Mouse (Mus musculus) layer of hippocampus, adult 9-11 months (tissue): ENCODE results near the gene Krtap4-13.
"Not testable (repeated sequence)": the region's sequence is repeated elsewhere in the genome, so short reads cannot be mapped to it uniquely, and the experiment has no call there.

Source experiments
- DNase-seq: peaks from one replicate; pipeline ENCODE4 v3.0.0; 2022

Gene Krtap4-13

GRCm38 (mm10) chr11:99809792-99810191, at the start of gene Krtap4-13:
Gene Krtap4-13 (minus strand): TSS chr11:99809892.
- not testable (repeated sequence) for DNase-seq

DNA sequence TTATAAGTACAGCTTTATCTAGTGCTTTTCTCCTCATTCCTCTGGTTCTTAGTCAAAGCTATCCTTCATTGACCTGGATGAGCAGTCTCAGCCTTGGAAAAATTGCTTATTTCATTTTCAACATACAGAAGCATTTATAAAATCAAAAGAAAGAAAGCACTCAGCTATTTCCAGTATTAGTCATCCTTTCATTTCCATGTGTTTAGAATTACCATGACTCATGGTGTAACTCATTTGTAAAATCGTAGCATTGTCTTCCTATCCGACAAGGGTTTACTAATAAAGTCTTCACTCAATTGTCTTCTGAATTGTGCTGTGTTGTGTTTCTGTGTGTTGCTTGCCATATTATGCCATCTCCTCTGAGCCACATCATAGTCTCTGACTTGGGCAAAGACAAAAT, 49.1 kb upstream of the Krtap4-13 start:
- DNase-seq = no peak

DNA sequence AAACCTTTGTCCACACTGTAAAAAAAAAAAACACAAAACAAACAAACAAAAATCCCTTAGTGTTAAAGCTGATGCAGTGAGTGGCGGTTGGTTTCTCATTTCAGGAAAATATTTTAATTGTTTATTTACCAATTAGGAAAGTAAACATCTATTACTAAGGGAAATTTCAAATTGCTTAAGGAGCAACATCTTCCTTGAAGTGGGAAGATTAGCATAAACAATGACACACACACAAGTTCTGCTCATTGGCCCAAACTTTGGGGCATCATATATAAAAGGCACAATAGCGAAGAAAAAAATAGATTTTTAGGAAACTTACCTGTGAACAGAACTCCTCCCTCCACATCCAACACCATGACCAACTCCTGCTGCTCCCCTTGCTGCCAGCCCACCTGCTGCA, 47.9 kb upstream of the Krtap4-13 start, which contains the start of gene Gm11568:
TSS of gene Gm11568 (plus strand) at position 301 of the 400 bp plus-strand sequence.
- no peak for DNase-seq

- peak; percentile 2 for DNase-seq
Observed at GRCm38 (mm10) chr11:99854121-99854520, 44.4 kb upstream of the Krtap4-13 start.

DNA sequence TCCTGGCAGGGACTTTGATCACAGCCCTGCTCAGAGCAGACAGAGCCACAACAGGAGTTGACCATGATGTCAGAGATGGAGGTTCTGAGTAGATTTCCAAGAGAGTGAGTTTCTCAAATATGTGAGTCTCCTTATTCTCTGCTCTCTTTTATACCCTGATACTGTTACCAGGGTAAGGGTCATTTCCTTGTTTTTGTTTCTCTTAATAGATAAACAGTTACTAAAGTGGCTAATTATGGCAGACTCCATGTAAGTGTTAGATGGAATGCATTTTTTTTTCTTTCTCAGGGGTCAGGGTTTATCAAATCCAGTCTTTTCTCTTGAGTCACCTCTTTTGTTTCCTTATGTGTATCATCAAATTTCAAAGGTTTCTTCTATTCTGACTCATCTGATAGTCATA, 41.8 kb upstream of the Krtap4-13 start, which contains the start of gene Krtap4-16:
TSS of gene Krtap4-16 (minus strand) at position 101 of the 400 bp plus-strand sequence.
- DNase-seq = no peak

DNA sequence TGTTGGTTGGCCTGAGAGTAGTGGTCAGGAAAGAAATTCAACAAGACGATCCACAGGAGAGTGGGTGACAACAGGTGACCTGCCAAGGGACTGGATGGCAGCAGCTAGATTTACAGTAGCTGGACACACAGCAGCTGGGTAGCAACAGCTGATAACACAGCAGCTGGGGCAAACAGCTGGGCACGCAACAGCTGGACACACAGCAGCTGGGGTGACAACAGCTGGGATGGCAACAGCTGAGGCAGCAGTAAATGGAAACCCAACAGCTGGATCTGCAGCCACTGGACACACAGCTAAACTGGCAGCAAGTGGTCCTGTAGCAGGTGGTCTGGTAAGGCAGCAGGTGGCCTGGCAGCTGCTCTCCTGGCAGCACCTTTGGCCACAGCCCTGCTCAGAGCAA, 37.1 kb upstream of the Krtap4-13 start:
- no peak for DNase-seq

DNA sequence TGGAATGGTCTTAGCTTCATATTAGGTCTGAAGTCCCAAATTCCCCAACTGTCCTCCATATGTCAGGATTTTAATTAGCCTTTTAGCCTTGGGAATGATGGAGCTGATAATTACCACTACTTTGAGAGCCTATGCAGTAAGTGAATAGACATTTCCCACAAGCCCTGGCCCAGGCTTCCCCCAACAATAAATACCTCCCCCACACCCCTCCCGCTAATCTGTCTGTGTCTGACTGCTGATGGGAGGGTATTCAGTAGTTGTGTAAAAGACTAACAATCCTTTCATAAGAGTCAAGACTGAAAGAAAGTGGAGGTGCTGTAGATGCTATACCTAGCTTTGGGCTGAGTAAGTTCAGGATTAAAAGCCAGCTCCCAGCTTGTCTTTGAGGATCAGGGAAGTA, 32.5 kb upstream of the Krtap4-13 start:
- no peak for DNase-seq

DNA sequence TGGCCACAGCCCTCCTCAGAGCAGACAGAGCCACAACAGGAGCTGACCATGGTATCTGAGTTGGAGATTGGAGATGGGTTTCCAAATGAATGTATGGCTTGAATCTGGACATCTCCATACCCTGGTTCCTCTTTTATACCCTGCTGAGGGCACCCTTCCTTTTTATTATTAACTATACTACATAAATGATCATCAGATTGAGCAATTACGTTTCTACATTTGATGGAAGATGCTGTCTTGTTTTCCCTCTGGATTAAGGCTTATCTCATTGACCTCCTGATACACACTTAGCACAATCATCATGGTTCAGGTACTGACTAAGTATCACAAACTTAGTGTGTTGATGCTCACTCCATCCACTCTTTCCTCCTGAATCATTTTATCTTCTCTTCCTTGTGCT, 28.3 kb upstream of the Krtap4-13 start, which contains the start of gene 2300003K06Rik:
TSS of gene 2300003K06Rik (minus strand) at position 101 of the 400 bp plus-strand sequence.
- DNase-seq = no peak

DNA sequence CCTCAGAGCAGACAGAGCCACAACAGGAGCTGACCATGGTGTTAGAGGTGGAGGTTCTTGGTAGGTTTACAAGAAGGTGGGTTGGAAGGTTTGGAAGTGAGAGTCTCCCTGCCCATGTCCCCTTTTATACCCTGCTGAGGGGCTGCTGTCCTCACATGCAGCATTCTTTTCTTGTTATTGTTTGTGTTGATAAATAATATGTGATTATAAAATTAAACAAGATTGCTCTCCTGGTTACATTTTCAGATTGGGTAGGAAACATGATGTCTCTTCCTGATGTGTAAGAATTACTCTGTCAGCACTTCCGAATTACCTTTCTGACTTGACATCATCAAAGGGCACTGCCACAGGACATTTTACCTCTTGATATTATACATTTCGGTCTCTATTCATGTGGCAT, 5.9 kb upstream of the Krtap4-13 start, which contains the start of gene Gm11564:
TSS of gene Gm11564 (minus strand) at position 101 of the 400 bp plus-strand sequence.
- DNase-seq = not testable (repeated sequence)

DNA sequence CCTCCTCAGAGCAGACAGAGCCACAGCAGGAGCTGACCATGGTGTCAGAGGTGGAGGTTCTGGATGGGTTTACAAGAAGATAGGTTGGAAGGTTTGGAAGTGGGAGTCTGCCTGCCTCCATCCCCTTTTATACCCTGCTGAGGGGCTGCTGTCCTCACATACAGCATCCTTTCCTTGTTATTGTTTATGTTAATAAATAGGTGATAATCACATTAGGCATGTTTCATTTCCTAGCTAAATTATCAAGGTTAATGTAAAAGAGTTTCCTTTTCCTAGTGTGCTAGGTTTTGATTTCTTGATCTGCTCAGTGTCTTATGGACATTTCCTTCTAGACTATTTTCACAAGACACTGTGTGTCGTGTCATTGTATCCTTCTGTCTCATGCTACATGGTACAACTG, 5.3 kb downstream of the Krtap4-13 start, which contains the start of gene Gm11554:
TSS of gene Gm11554 (minus strand) at position 101 of the 400 bp plus-strand sequence.
- not testable (repeated sequence) for DNase-seq

- DNase-seq = not testable (repeated sequence)
Observed at GRCm38 (mm10) chr11:99798832-99799231, 10.9 kb downstream of the Krtap4-13 start, which contains the start of gene Gm11569. Gene Gm11569 (minus strand): TSS chr11:99798932.

- DNase-seq = no peak
Observed at GRCm38 (mm10) chr11:99793367-99793766, 16.3 kb downstream of the Krtap4-13 start, which contains the start of gene Gm11596. Gene Gm11596 (minus strand): TSS chr11:99793467.

GRCm38 (mm10) chr11:99784900-99785299, 24.8 kb downstream of the Krtap4-13 start, which contains the start of gene Krtap4-9:
Gene Krtap4-9 (plus strand): TSS chr11:99785200.
- not testable (repeated sequence) for DNase-seq

DNA sequence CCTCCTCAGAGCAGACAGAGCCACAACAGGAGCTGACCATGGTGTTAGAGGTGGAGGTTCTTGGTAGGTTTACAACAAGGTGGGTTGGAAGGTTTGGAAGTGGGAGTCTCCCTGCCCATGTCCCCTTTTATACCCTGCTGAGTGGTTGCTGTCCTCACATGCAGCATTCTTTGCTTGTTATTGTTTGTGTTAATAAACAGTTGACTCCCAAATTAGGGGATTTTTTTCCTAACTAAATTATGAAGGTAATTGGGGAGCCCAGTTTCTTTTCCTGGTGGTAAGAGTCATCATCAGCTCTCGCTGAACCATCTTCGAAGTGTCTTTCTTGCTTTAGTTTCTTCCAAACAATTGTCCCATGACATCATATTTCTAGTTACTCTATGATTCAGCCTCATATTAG, 29.1 kb downstream of the Krtap4-13 start, which contains the start of gene Krtap4-8:
TSS of gene Krtap4-8 (minus strand) at position 101 of the 400 bp plus-strand sequence.
- no peak for DNase-seq

- no peak for DNase-seq
Observed at GRCm38 (mm10) chr11:99778401-99778800, 31.3 kb downstream of the Krtap4-13 start.

- DNase-seq = not testable (repeated sequence)
Observed at GRCm38 (mm10) chr11:99772813-99773212, 36.9 kb downstream of the Krtap4-13 start, which contains the start of gene Gm11595. Gene Gm11595 (minus strand): TSS chr11:99772913.

DNA sequence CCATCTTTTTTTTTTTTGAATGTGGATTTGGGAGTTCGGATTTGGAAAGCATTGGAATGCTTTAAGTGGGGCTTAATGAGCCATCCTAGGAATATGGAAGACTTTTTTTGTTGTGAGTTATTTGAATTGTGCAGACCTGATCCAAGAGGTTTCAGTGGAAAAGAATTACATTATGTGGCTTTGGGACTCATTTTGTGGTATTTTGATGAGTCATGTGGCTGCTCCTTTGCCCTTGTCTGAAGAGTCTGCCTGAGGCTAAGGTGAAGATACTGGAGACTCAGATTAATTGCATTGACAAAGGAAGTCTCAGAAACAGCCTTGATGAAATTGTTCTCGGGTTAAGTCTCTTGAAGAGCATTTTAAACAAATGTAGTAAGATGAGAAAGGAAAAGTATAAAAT, 41.3 kb downstream of the Krtap4-13 start:
- no peak for DNase-seq
